Mouse (Mus musculus): Measurements from ENCODE around the gene Larp7.
A peak's percentile ranks its signal among the peaks of the same experiment; 100 is the strongest.

Gene Larp7

DNA sequence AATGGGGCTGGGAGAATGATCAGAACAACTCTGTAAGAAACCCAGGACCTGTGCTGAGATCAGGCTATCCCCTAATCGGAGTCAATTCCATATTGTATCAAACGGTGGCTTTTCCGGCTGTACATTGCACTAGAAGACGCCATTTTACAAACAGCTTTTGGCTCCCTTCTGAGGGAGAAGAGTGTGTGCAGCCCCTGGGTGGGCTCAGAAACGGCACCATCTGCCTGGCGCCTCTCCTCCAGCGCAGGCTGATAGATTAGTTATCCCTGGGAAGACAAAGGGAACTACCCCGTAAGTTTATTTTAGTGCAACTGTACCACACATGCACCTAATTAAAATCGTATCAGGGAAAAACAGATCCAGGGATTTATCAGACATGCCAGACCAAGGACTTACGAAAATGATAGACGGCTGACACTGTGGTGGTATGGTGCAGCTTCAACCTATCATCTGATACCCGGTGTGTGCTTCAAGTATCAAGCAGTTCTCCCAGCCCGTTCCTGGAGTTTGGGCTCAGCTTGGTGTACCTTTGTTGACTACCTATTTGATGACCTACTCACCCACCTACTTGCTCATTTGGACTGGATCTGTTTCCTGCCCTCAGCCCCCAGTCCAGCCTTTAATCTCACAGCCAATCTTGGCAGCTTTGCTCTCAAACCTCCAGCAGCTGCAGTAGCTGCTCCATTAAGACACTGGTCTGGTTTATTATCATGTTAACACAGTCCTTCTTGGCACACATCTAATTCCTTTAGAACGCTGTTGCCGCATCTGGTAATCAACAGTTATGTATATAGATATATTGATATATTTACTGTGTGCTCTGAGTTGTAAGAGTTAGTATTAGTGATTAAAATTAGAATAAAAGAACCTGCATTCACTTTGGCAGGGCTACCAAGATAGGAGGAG lies 45.0 kb downstream of the Larp7 start:
- Histone ChIP-seq H3K27me3 (ENCODE audit: insufficient read depth, low read length) (no peaks in the 10 kb centered on the region), H3K9me3 (ENCODE audit: low read length) (no peaks in the 10 kb centered on the region), H3K4me3 (replicated peaks; ENCODE audit: low read length) (no peak overlapping the region), H3K36me3 (ENCODE audit: insufficient read depth, low read length) (no peaks in the 10 kb centered on the region), H3K4me1 (replicated peaks; ENCODE audit: low read depth, low read length) (no peaks in the 10 kb centered on the region)
- no peak for TF ChIP-seq POU5F1 (IDR thresholded peaks at IDR 0.05; ENCODE audit: borderline replicate concordance, low read length)
- no peak for TF ChIP-seq CTCF (conservative IDR thresholded peaks at IDR 0.05; ENCODE audit: low read length)
- TF ChIP-seq NANOG (IDR thresholded peaks at IDR 0.05; ENCODE audit: borderline replicate concordance, low read length) = no peak

DNA sequence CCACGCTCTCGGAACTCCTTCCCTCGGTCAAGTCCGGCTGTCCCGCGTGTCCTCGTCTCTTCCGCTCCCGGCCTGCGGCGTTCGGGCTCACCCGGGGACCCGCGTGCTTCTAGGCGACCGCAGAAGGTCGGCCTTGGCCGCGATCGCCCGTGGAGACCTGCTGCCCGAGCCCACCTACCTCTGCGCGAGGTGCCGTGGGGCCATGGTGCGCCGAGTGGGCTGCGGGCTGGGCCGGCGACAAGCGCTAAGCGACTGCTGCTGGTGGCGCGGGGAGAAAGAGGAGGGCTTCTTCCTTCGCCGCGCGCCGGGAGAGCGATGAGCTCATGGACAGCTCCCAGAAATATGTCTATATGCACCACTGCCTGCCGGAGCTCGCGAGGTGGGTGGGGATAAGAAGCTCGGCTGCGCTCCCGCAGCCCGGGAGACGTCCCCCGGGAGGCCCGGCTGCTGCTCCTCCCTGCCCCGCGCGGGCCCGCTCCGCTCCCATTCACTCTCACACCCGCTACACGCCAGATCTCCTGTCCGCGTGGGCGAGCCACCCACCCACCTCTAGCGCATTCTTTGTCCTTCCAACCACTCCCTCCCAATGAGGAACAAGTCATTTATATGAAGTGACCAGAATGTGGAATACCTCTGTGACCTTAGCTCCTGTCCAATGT lies 54.3 kb downstream of the Larp7 start, which contains the start of gene Ank2:
Gene Ank2, minus strand, starts transcription at position 609 of the 659 bp plus-strand sequence.
- TF ChIP-seq NANOG (IDR thresholded peaks at IDR 0.05; ENCODE audit: borderline replicate concordance, low read length) (no peak), CTCF (conservative IDR thresholded peaks at IDR 0.05; ENCODE audit: low read length) (no peak), POU5F1 (IDR thresholded peaks at IDR 0.05; ENCODE audit: borderline replicate concordance, low read length) (no peak)
- H3K4me1 ChIP-seq (replicated peaks; ENCODE audit: low read depth, low read length) = peaks cover 16% of the 10 kb centered on the region
- peak within 1 kb of the TSS; percentile 79 for H3K4me3 ChIP-seq (replicated peaks; ENCODE audit: low read length)

DNA sequence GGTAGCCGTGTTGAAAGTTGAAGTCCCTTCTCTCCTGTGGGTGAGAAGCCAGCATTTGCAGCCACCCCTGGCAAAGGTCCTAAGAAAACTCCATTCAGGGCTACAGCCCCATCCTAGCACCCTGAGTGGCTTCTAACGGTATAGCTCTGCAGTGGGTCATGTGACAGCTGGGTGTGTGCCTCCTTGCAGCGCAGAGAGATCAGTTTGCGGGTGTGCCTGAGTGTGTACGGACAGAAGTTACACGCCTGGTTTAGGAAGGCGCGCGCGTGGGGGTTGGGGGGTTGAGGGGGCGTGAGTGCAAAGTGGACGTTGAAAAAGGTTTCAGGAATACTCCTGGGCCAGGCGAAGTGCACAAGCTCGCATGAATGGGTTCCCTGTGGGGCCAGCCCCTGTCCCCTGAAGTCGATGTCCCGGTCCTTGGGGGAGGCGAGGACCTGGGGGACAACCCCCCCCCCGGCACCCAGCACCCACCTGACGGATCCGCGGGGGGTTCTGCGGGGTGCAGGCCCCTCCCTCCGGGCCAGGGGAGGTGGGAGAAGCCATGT lies 54.9 kb downstream of the Larp7 start:
- Histone ChIP-seq H3K27me3 (ENCODE audit: insufficient read depth, low read length) (peaks cover 33% of the 10 kb centered on the region), H3K9me3 (ENCODE audit: low read length) (no peaks in the 10 kb centered on the region), H3K4me3 (replicated peaks; ENCODE audit: low read length) (peak overlapping the region; percentile 79), H3K36me3 (ENCODE audit: insufficient read depth, low read length) (no peaks in the 10 kb centered on the region), H3K4me1 (replicated peaks; ENCODE audit: low read depth, low read length) (peaks cover 18% of the 10 kb centered on the region)
- TF ChIP-seq CTCF (conservative IDR thresholded peaks at IDR 0.05; ENCODE audit: low read length) = no peak
- TF ChIP-seq POU5F1 (IDR thresholded peaks at IDR 0.05; ENCODE audit: borderline replicate concordance, low read length) = no peak
- TF ChIP-seq NANOG (IDR thresholded peaks at IDR 0.05; ENCODE audit: borderline replicate concordance, low read length) = no peak

More for the DNA sequence above, 54.3 kb downstream of the Larp7 start, which contains the start of gene Ank2:
- H3K27me3 ChIP-seq (ENCODE audit: insufficient read depth, low read length) = peaks cover 33% of the 10 kb centered on the region
- no peaks in the 10 kb centered on the region for H3K9me3 ChIP-seq (ENCODE audit: low read length)
- no peaks in the 10 kb centered on the region for H3K36me3 ChIP-seq (ENCODE audit: insufficient read depth, low read length)

DNA sequence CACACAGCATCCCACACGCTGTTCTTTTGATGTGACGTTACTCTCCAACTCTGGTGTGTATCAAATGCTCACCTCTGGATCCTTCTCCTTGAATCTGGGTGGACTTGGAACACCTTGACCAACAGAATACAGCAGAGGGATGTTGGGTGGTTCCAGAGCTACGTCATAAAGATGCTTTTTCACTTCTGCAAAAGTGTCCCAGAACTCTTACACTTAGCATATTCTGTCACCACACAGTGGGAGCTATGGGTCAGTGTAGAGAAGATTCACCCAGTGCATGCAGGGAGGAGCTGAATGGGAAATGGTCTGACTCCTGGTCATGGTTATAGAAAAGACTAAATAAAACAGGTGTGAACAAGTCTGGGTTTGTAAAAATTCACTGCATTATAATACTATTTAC lies 60.5 kb downstream of the Larp7 start:
- no peak overlapping the region for H3K4me3 ChIP-seq (replicated peaks; ENCODE audit: low read length)
- no peaks in the 10 kb centered on the region for H3K36me3 ChIP-seq (ENCODE audit: insufficient read depth, low read length)
- TF ChIP-seq CTCF (conservative IDR thresholded peaks at IDR 0.05; ENCODE audit: low read length) (no peak), NANOG (IDR thresholded peaks at IDR 0.05; ENCODE audit: borderline replicate concordance, low read length) (no peak), POU5F1 (IDR thresholded peaks at IDR 0.05; ENCODE audit: borderline replicate concordance, low read length) (no peak)
- H3K9me3 ChIP-seq (ENCODE audit: low read length) = no peaks in the 10 kb centered on the region
- peaks cover 4% of the 10 kb centered on the region for H3K27me3 ChIP-seq (ENCODE audit: insufficient read depth, low read length)
- peaks cover 19% of the 10 kb centered on the region for H3K4me1 ChIP-seq (replicated peaks; ENCODE audit: low read depth, low read length)

DNA sequence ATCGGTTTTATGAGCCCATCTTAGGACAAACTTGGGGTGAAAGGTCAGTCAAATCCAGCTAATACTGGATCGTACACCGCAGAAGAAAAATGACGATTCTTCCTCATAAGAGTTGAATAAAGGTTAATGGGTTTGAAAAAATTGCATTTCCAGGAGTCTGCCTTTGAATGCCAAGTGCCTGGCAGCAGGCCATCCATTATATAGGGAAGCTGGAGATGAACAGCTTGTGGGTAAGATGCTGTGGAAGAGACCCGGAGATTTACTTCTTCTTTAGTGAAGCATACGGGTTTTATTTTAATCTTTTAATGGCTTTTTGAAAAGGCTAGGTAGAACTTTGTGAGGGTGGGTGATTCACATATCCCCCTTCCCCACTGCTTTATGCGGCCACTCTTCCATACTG lies 65.8 kb downstream of the Larp7 start:
- Histone ChIP-seq H3K27me3 (ENCODE audit: insufficient read depth, low read length) (peaks cover 12% of the 10 kb centered on the region), H3K36me3 (ENCODE audit: insufficient read depth, low read length) (no peaks in the 10 kb centered on the region), H3K4me1 (replicated peaks; ENCODE audit: low read depth, low read length) (peaks cover 22% of the 10 kb centered on the region), H3K4me3 (replicated peaks; ENCODE audit: low read length) (no peak overlapping the region), H3K9me3 (ENCODE audit: low read length) (no peaks in the 10 kb centered on the region)
- TF ChIP-seq CTCF (conservative IDR thresholded peaks at IDR 0.05; ENCODE audit: low read length) (no peak), NANOG (IDR thresholded peaks at IDR 0.05; ENCODE audit: borderline replicate concordance, low read length) (no peak), POU5F1 (IDR thresholded peaks at IDR 0.05; ENCODE audit: borderline replicate concordance, low read length) (no peak)

All from E14TG2a.4 (cell line).